Mouse (Mus musculus) kidney, embryonic 14.5 days (tissue): ENCODE data around the gene Natd1. TPM values are rescaled to one million over a fixed set of nuclear protein-coding genes. Genes with fewer than 3 reads are reported as not detected.

Source experiments
- polyA plus RNA-seq: library from polyadenylated mRNA; unstranded; fragments of >200 nt; fragmentation: Nextera tagmentation; extraction: Ambion mirVana; gene quantifications from 2 replicates; pipeline ENCODE4 v1.2.1, GENCODE M21; 2014

Natd1 gene
- polyA plus RNA-seq, 1 experiment from 2014 or later = 25.0 TPM

Other genes with a start within 250 kb of the Natd1 start
- 40.8 and 69.0 TPM in 2 replicates for gene Llgl1, start 215.0 kb downstream of the Natd1 start, polyA plus RNA-seq
- 46.8 and 71.9 TPM in 2 replicates for gene Flii, start 187.5 kb downstream of the Natd1 start, polyA plus RNA-seq
- gene Mief2, start 186.4 kb downstream of the Natd1 start, polyA plus RNA-seq = 9.8 and 17.0 TPM in 2 replicates
- gene Top3a, start 137.4 kb downstream of the Natd1 start, polyA plus RNA-seq = 13.7 and 21.5 TPM in 2 replicates
- 5.2 and 8.2 TPM in 2 replicates for gene Smcr8, start 137.2 kb downstream of the Natd1 start, polyA plus RNA-seq
- gene Shmt1, start 103.0 kb downstream of the Natd1 start, polyA plus RNA-seq = 45.3 and 78.4 TPM in 2 replicates
- 34.3 and 35.8 TPM in 2 replicates for gene Dhrs7b, start 84.1 kb downstream of the Natd1 start, polyA plus RNA-seq
- gene Tmem11, start 35.5 kb downstream of the Natd1 start, polyA plus RNA-seq = 72.8 and 72.9 TPM in 2 replicates
- gene Map2k3, start 17.3 kb upstream of the Natd1 start, polyA plus RNA-seq = 69.0 and 106 TPM in 2 replicates
- 0.32 TPM in 1 of 2 replicates, not detected in the other for gene Kcnj12, start 107.8 kb upstream of the Natd1 start, polyA plus RNA-seq
- 0.70 and 1.2 TPM in 2 replicates for gene Tnfrsf13b, start 212.0 kb upstream of the Natd1 start, polyA plus RNA-seq